Mouse (Mus musculus) heart, adult 8-10 months (tissue): ENCODE measurements around the gene Lsr. TPM values are rescaled to one million over a fixed set of nuclear protein-coding genes. Genes with fewer than 3 reads are reported as not detected.

Source experiments
- DNase-seq: peaks from one replicate; pipeline ENCODE4 v3.0.0; 2022; ENCODE audit warnings: low spot score
- total RNA-seq, 4 experiments: library from RNA; stranded (reverse); gene quantifications; 2 replicates each; pipeline ENCODE4 v1.2.4; 2022

Lsr gene
- total RNA-seq = 1 to 10 TPM; 2.6 to 3.8 (median 3.1) TPM

GRCm38 (mm10) chr7:30973251-30973500 is at the start of gene Lsr:
Gene Lsr (minus strand): TSS chr7:30973464.
- DNase-seq = no peak

GRCm38 (mm10) chr7:31017104-31017901 is 44.0 kb upstream of the Lsr start:
- no peak for DNase-seq

- DNase-seq = no peak
Measured at GRCm38 (mm10) chr7:31012971-31013370, 39.7 kb upstream of the Lsr start.

- no peak for DNase-seq
Measured at GRCm38 (mm10) chr7:31008889-31009288, 35.6 kb upstream of the Lsr start.

GRCm38 (mm10) chr7:31008175-31008574 is 34.9 kb upstream of the Lsr start:
- no peak for DNase-seq

GRCm38 (mm10) chr7:31007775-31008174 is 34.5 kb upstream of the Lsr start:
- no peak for DNase-seq

GRCm38 (mm10) chr7:31002650-31003049 is 29.4 kb upstream of the Lsr start:
- peak; percentile 35 for DNase-seq

GRCm38 (mm10) chr7:31000505-31001020 is 27.3 kb upstream of the Lsr start:
- DNase-seq = peak; percentile 76

- no peak for DNase-seq
Measured at GRCm38 (mm10) chr7:30996491-30996890, 23.2 kb upstream of the Lsr start.

GRCm38 (mm10) chr7:30993986-30994385 is 20.7 kb upstream of the Lsr start:
- no peak for DNase-seq

- DNase-seq = no peak
Measured at GRCm38 (mm10) chr7:30992148-30992547, 18.9 kb upstream of the Lsr start.

- no peak for DNase-seq
Measured at GRCm38 (mm10) chr7:30988519-30989162, 15.4 kb upstream of the Lsr start.

GRCm38 (mm10) chr7:30985357-30985756 is 12.1 kb upstream of the Lsr start:
- no peak for DNase-seq

- DNase-seq = no peak
Measured at GRCm38 (mm10) chr7:30981703-30982102, 8.4 kb upstream of the Lsr start.

- DNase-seq = peak; percentile 86
Measured at GRCm38 (mm10) chr7:30973501-30974289, 431 bp upstream of the Lsr start, which contains the start of gene Fam187b. Gene Fam187b (plus strand): TSS chr7:30973790.

GRCm38 (mm10) chr7:30972426-30973250 is 626 bp downstream of the Lsr start:
- DNase-seq = no peak

- DNase-seq = no peak
Measured at GRCm38 (mm10) chr7:30971901-30972300, 1.4 kb downstream of the Lsr start.

GRCm38 (mm10) chr7:30969174-30969573 is 4.1 kb downstream of the Lsr start:
- DNase-seq = no peak

GRCm38 (mm10) chr7:30968611-30969010 is 4.7 kb downstream of the Lsr start:
- no peak for DNase-seq

GRCm38 (mm10) chr7:30966657-30967056 is 6.6 kb downstream of the Lsr start:
- DNase-seq = no peak

GRCm38 (mm10) chr7:30965677-30966076 is 7.6 kb downstream of the Lsr start:
- DNase-seq = no peak
